Mouse (Mus musculus) embryonic fibroblast, embryonic 13.5 days (primary cell): ENCODE measurements around the gene Slc35d2.

Source experiments
- CTCF ChIP-seq: IDR thresholded peaks from 2 replicates; pipeline ENCODE4 v1.5.1; 2011; ENCODE audit warnings: mild to moderate bottlenecking, control low read depth, low read length, moderate library complexity, borderline replicate concordance; ENCODE audit not compliant: insufficient read depth
- POLR2A ChIP-seq: IDR thresholded peaks from 2 replicates; pipeline ENCODE4 v1.6.1; 2011; ENCODE audit warnings: low read depth, mild to moderate bottlenecking, control low read depth, low read length, moderate library complexity

GRCm38 (mm10) chr13:64107105-64107504 is 22.1 kb downstream of the Slc35d2 start:
- TF ChIP-seq CTCF (no peak), POLR2A (no peak)
